Mouse (Mus musculus) spleen, adult 2 months (tissue): ENCODE data around the gene Smg6. TPM values are rescaled to one million over a fixed set of nuclear protein-coding genes. Genes with fewer than 3 reads are reported as not detected.

Experiments
- DNase-seq, 2 experiments: peaks; one replicate each; pipeline versions ENCODE4 v3.0.0 to v3.0.0-alpha.2; 2012 to 2021; ENCODE audit warnings: low spot score in 2 of 2, low read depth in 1 of 2
- H3K27ac ChIP-seq: fragments of 200-500 bp; 2 replicates; pipeline ENCODE4 v1.5.1; 2012; ENCODE audit warnings: low read length, inconsistent platforms; ENCODE audit not compliant: insufficient read depth
- H3K27me3 ChIP-seq: fragments of 200-500 bp; 2 replicates; pipeline ENCODE4 v1.6.1; 2012; ENCODE audit warnings: mild to moderate bottlenecking, moderate library complexity, low read length, inconsistent platforms; ENCODE audit not compliant: control insufficient read depth, insufficient read depth
- H3K36me3 ChIP-seq: fragments of 200-500 bp; 2 replicates; pipeline ENCODE4 v1.6.1; 2012; ENCODE audit warnings: mild to moderate bottlenecking, low read length, inconsistent platforms; ENCODE audit not compliant: control insufficient read depth, insufficient read depth
- H3K4me1 ChIP-seq: fragments of 200-500 bp; 2 replicates; pipeline ENCODE4 v1.6.1; 2011; ENCODE audit warnings: inconsistent platforms; ENCODE audit not compliant: control insufficient read depth, insufficient read depth, insufficient read length
- H3K4me3 ChIP-seq: fragments of 200-500 bp; 2 replicates; pipeline ENCODE4 v1.5.1; 2011; ENCODE audit warnings: mild to moderate bottlenecking, inconsistent platforms; ENCODE audit not compliant: insufficient read depth, insufficient read length; ENCODE audit errors: extremely low read depth
- CTCF ChIP-seq: fragments of 200-500 bp; IDR thresholded peaks from 2 replicates; pipeline ENCODE4 v1.5.1; 2011; ENCODE audit warnings: mild to moderate bottlenecking, inconsistent platforms; ENCODE audit not compliant: insufficient read depth, insufficient read length, insufficient replicate concordance; ENCODE audit errors: extremely low read depth
- POLR2A ChIP-seq: fragments of 200-500 bp; IDR thresholded peaks from 2 replicates; pipeline ENCODE4 v1.6.1; 2011; ENCODE audit warnings: low read depth, low read length, inconsistent platforms
- WGBS: fragments of 180-500 bp; shearing (Covaris S2); methylation state at CpG from one replicate; pipeline ENCODE4 v1.1.7; 2018; 5-methylcytosine and 5-hydroxymethylcytosine counted together
- polyA plus RNA-seq: library from polyadenylated mRNA; depleted of rRNA; stranded (reverse); fragments of >200 nt; gene quantifications from 2 replicates; pipeline ENCODE4 v1.2.3, GENCODE M21; 2012

The Smg6 gene
- polyA plus RNA-seq, 1 experiment, result 28.6 TPM

DNA sequence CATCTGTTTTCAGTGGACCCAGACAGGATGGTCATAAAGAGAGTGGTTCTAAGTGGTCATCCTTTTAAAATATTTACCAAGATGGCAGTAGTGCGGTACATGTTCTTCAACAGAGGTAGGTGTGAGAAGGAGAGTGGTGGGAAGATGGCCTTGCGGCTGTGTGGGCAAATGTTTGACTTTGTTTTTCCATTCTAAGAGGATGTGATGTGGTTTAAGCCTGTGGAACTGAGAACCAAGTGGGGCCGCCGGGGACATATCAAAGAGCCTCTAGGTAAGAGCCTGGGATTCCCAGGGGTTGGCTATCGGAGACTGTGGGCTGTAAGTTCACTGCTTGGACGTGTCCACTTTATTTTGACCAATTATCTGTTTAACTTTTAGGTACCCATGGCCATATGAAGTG is 17.8 kb upstream of the Smg6 start:
- Histone ChIP-seq H3K36me3 (peaks cover 54% of the 10 kb centered on the region), H3K27me3 (no peaks in the 10 kb centered on the region), H3K4me1 (no peaks in the 10 kb centered on the region), H3K4me3 (no peak overlapping the region), H3K27ac (no peak overlapping the region)
- no peak for TF ChIP-seq CTCF
- no peak for TF ChIP-seq POLR2A
- 92% methylated on average over 6 of the region's 6 CpGs for WGBS
- DNase-seq, result no peak

DNA sequence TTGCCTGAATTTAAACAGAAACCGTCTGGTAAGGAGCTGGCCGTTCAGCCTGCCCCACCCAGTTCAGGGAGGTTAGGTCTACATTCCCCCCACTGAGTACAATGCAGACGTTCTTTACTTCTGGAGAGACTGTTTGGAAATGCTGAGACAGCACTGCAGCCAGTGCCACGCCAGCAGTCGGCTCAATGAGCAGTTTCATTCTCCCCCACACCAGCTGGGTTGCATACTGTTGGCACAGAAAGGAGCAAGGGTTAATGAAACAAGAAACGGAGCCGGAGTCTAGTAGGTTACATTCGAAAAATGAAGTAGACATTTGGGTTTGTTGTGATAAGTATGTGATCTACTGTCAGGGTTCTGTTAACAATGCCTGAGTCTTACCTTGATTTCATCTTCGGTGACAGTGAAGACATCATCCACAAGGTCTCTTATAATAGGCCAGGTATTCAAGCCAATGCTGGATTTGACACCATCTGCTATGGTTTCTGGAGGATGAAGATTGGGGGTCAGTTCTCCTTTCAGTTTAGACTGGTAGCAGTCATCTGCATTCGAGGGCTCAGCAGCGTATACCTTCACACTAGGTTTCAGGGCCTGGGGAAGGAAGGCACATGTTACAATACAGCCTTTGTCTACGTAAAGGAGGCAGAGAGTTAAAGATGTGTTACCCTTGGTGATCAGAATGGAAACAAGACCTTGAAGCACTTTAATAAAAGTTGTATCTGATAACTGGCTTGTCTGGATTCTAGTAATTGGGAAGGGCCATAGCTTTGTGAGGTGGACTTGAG is 16.8 kb upstream of the Smg6 start:
- DNase-seq, result no peak
- H3K4me3 ChIP-seq, result no peak overlapping the region
- no peaks in the 10 kb centered on the region for H3K27me3 ChIP-seq
- H3K27ac ChIP-seq, result no peak overlapping the region
- TF ChIP-seq CTCF, result no peak
- TF ChIP-seq POLR2A, result no peak
- H3K36me3 ChIP-seq, result peaks cover 47% of the 10 kb centered on the region
- WGBS, result 86% methylated on average over 12 of the region's 12 CpGs
- H3K4me1 ChIP-seq, result no peaks in the 10 kb centered on the region

DNA sequence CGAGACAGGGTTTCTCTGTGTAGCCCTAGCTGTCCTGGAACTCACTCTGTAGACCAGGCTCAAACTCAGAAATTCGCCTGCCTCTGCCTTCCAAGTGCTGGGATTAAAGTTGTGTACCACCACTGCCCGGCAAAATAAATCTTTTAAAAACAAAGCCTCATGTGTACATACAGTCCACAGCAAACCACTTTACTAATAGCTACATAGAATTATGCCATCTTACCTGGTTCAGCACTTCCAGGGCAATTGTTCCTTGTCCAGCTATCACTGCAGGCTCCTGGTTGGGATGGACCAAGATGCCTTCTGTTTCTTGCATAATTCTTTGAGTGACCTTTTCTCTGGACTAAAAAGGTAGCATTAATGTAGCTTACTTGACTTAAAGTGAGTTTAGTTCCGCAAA is 15.6 kb upstream of the Smg6 start:
- H3K27ac ChIP-seq, result no peak overlapping the region
- WGBS, result 89% methylated on average over 4 of the region's 4 CpGs
- no peak for DNase-seq
- no peaks in the 10 kb centered on the region for H3K27me3 ChIP-seq
- H3K4me3 ChIP-seq, result no peak overlapping the region
- TF ChIP-seq POLR2A, result no peak
- no peak for TF ChIP-seq CTCF
- no peaks in the 10 kb centered on the region for H3K4me1 ChIP-seq
- H3K36me3 ChIP-seq, result peaks cover 41% of the 10 kb centered on the region

DNA sequence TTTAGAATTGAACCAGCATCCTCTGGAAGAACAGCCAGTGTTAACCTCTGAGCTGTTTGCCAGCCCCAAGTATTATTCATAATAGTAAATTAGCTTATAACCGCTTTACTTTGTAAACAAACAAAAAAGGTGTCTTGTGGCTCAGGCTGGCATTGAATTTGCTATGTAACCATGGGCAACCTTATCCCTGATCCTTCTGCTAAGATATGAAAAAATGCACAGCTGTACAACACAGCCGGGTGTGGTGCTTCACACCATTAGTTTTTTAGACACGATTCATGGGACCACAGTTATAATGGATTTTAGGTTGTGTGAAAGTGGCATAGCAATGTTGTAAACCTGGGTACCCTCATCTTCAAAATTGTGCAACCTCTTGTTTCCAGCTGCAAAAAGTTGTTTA is 13.1 kb upstream of the Smg6 start:
- 82% methylated on average over 3 of the region's 3 CpGs for WGBS
- TF ChIP-seq CTCF, result no peak
- no peak for TF ChIP-seq POLR2A
- H3K4me3 ChIP-seq, result no peak overlapping the region

DNA sequence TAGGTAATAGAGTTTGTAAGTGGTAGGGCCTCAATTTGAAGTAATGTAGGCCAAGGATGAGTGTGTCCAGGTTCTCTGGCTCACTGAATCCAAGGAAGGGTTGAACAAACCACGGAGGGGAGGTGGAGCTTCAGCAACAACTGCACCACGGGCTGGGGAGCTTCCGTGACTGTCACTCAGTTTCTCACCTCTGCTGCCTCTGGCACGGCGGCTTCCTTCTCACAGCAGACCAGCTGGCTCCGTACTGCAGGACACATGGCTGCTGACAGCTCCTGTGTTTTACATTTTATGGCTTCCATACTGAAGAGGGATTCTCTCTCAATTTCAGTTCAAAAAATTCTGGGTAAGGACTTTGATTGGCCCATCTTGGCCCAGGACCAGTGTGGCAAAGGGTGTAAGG is 6.4 kb upstream of the Smg6 start:
- Histone ChIP-seq H3K27ac (no peak overlapping the region), H3K27me3 (no peaks in the 10 kb centered on the region), H3K4me1 (no peaks in the 10 kb centered on the region), H3K36me3 (peaks cover 4% of the 10 kb centered on the region), H3K4me3 (no peak overlapping the region)
- DNase-seq, result no peak
- 88% methylated on average over 6 of the region's 6 CpGs for WGBS
- no peak for TF ChIP-seq POLR2A
- TF ChIP-seq CTCF, result no peak

More for the DNA sequence above, 13.1 kb upstream of the Smg6 start:
- no peaks in the 10 kb centered on the region for H3K4me1 ChIP-seq
- H3K27me3 ChIP-seq, result no peaks in the 10 kb centered on the region
- no peak overlapping the region for H3K27ac ChIP-seq
- peaks cover 20% of the 10 kb centered on the region for H3K36me3 ChIP-seq
- DNase-seq, result no peak

DNA sequence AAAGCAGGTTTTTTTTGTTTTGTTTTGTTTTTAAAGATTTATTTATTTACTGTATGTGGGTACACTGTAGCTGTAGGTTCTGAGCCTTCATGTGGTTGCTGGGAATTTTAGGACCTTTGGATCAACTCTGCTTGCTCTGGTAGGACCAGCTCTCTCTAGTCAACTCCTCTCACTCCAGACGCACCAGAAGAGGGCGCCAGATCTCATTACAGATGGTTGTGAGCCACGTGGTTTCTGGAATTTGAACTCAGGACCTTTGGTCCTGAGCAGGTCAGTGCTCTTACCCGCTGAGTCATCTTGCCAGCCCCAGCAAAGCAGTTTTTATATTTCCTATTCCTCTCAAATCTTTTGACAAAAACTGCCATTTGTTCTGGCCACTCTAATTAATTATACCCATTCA is 1.5 kb upstream of the Smg6 start:
- Histone ChIP-seq H3K4me1 (peaks cover 2% of the 10 kb centered on the region; the same call in 1 of the 2 replicates), H3K36me3 (peaks cover 3% of the 10 kb centered on the region), H3K4me3 (no peak overlapping the region), H3K27ac (no peak overlapping the region), H3K27me3 (no peaks in the 10 kb centered on the region)
- WGBS, result 66% methylated on average over 4 of the region's 4 CpGs
- peak; percentile 8 to 31 for DNase-seq
- no peak for TF ChIP-seq POLR2A
- peak; percentile 17; the same call in 1 of the 2 replicates for TF ChIP-seq CTCF

DNA sequence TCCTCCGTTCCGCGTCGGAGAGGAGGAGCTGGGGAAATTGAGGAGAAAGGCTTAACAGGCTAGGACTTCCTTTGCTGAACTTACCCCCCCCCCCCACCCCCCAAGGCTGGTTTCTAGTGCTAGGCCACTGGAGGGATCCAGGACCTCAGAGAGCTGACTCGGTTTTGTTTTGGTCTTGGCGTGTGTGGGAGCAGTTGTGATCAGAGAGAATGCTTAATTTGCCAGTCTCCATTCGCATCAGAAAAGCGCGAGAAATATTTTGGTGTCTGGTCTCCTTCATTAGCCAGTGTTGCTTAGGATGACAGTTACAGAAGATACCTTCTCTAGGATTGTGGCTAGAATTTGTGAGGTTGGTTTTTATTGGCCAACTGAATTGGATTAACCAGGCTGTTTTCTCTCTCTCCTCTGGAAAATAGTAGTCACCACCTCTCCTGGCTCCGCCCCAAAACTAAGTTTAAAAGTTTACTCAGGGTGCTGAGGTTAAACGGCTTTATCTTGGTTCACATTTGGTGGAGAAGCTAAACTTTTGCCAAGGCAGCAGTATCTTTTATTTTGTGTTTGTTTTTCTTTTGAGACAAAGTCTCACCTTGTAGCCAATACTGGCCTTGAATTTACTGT is 874 bp downstream of the Smg6 start:
- Histone ChIP-seq H3K4me3 (peak overlapping the region; percentile 75), H3K36me3 (peaks cover 4% of the 10 kb centered on the region), H3K27ac (peak overlapping the region; percentile 92), H3K27me3 (no peaks in the 10 kb centered on the region), H3K4me1 (peaks cover 2% of the 10 kb centered on the region; the same call in 1 of the 2 replicates)
- WGBS, result 1% methylated on average over 11 of the region's 11 CpGs
- DNase-seq, result peak in 1 of 2 experiments; percentile 36
- no peak for TF ChIP-seq CTCF
- TF ChIP-seq POLR2A, result no peak
